Mouse (Mus musculus) lung, postnatal 0 days (tissue): ENCODE data around the gene Fbxo31.

Experiments
- CTCF ChIP-seq: IDR thresholded peaks from 2 replicates; pipeline ENCODE4 v1.5.1; 2016; ENCODE audit warnings: antibody characterized with exemption, mild to moderate bottlenecking
- EP300 ChIP-seq: IDR thresholded peaks from 2 replicates; pipeline ENCODE4 v1.6.1; 2016; ENCODE audit warnings: antibody characterized with exemption, mild to moderate bottlenecking, control low read depth

GRCm38 (mm10) chr8:121544276-121544785, 34.3 kb downstream of the Fbxo31 start, which contains the start of gene 1700018B08Rik:
- TF ChIP-seq CTCF (no peak), EP300 (no peak)
